Mouse (Mus musculus): Measurements from ENCODE around the gene Gna13. TPM values are rescaled to one million over a fixed set of nuclear protein-coding genes. Genes with fewer than 3 reads are reported as not detected.

Gene Gna13
- polyA plus RNA-seq, 1 experiment from 2014 or later: 32.7 TPM

GRCm38 (mm10) chr11:109353391-109354235 lies 9.0 kb upstream of the Gna13 start:
- H3K4me2 ChIP-seq (replicated peaks): 0 out of 2 replicates have a peak overlapping the region, but pooled peaks have one; percentile 3
- no peaks in the 10 kb centered on the region for H3K36me3 ChIP-seq
- no peaks in the 10 kb centered on the region for H3K9me3 ChIP-seq
- H3K27ac ChIP-seq: peak overlapping the region; percentile 61
- no peaks in the 10 kb centered on the region for H3K27me3 ChIP-seq (replicated peaks)
- H3K9ac ChIP-seq: no peak overlapping the region
- ATAC-seq: no peak
- H3K4me1 ChIP-seq (replicated peaks): peaks cover 37% of the 10 kb centered on the region
- H3K4me3 ChIP-seq (replicated peaks): no peak overlapping the region
- WGBS: 28% methylated on average over 12 of the region's 12 CpGs

- no peaks in the 10 kb centered on the region for H3K27me3 ChIP-seq (replicated peaks)
- no peak overlapping the region for H3K9ac ChIP-seq
- H3K36me3 ChIP-seq: no peaks in the 10 kb centered on the region
- peak overlapping the region; percentile 61; the same call in 1 of the 2 replicates for H3K27ac ChIP-seq
- WGBS: 79% methylated on average over 6 of the region's 6 CpGs
- H3K4me2 ChIP-seq (replicated peaks): no peak overlapping the region
- peaks cover 35% of the 10 kb centered on the region for H3K4me1 ChIP-seq (replicated peaks)
- ATAC-seq: no peak
- H3K4me3 ChIP-seq (replicated peaks): no peak overlapping the region
- H3K9me3 ChIP-seq: no peaks in the 10 kb centered on the region
These were observed 8.4 kb upstream of the Gna13 start for GRCm38 (mm10) chr11:109354236-109354613.

GRCm38 (mm10) chr11:109355771-109356388 lies 6.8 kb upstream of the Gna13 start:
- WGBS: 45% methylated on average over 16 of the region's 16 CpGs
- H3K4me2 ChIP-seq (replicated peaks): 0 out of 2 replicates have a peak overlapping the region, but pooled peaks have one; percentile 6
- no peaks in the 10 kb centered on the region for H3K27me3 ChIP-seq (replicated peaks)
- H3K4me3 ChIP-seq (replicated peaks): no peak overlapping the region
- no peak for ATAC-seq
- no peaks in the 10 kb centered on the region for H3K9me3 ChIP-seq
- H3K4me1 ChIP-seq (replicated peaks): peaks cover 30% of the 10 kb centered on the region
- peak overlapping the region; percentile 54; the same call in 1 of the 2 replicates for H3K27ac ChIP-seq
- no peak overlapping the region for H3K9ac ChIP-seq
- no peaks in the 10 kb centered on the region for H3K36me3 ChIP-seq

- Histone ChIP-seq H3K27ac (0 out of 2 replicates have a peak overlapping the region, but pooled peaks have one; percentile 54), H3K4me3 (replicated peaks) (no peak overlapping the region), H3K36me3 (no peaks in the 10 kb centered on the region), H3K27me3 (replicated peaks) (no peaks in the 10 kb centered on the region), H3K4me2 (replicated peaks) (0 out of 2 replicates have a peak overlapping the region, but pooled peaks have one; percentile 2), H3K9me3 (no peaks in the 10 kb centered on the region), H3K9ac (no peak overlapping the region), H3K4me1 (replicated peaks) (peaks cover 40% of the 10 kb centered on the region)
- WGBS: 54% methylated on average over 5 of the region's 5 CpGs
- ATAC-seq: no peak
These were observed 5.5 kb upstream of the Gna13 start for GRCm38 (mm10) chr11:109357171-109357570.

GRCm38 (mm10) chr11:109358549-109358948 lies 4.1 kb upstream of the Gna13 start:
- Histone ChIP-seq H3K4me1 (replicated peaks) (peaks cover 37% of the 10 kb centered on the region), H3K4me3 (replicated peaks) (no peak overlapping the region), H3K9ac (no peak overlapping the region), H3K4me2 (replicated peaks) (no peak overlapping the region), H3K27ac (peak overlapping the region; percentile 59), H3K36me3 (no peaks in the 10 kb centered on the region), H3K9me3 (no peaks in the 10 kb centered on the region), H3K27me3 (replicated peaks) (no peaks in the 10 kb centered on the region)
- ATAC-seq: no peak
- WGBS: 42% methylated on average over 3 of the region's 3 CpGs

- 45% methylated on average over 13 of the region's 13 CpGs for WGBS
- Histone ChIP-seq H3K9ac (no peak overlapping the region), H3K27me3 (replicated peaks) (no peaks in the 10 kb centered on the region), H3K36me3 (no peaks in the 10 kb centered on the region), H3K27ac (peak overlapping the region; percentile 2; the same call in 1 of the 2 replicates), H3K9me3 (no peaks in the 10 kb centered on the region), H3K4me3 (replicated peaks) (no peak overlapping the region), H3K4me2 (replicated peaks) (peak overlapping the region; percentile 17; the same call in 1 of the 2 replicates), H3K4me1 (replicated peaks) (peaks cover 31% of the 10 kb centered on the region)
- no peak for ATAC-seq
These were observed 3.4 kb upstream of the Gna13 start for GRCm38 (mm10) chr11:109359043-109359752.

- Histone ChIP-seq H3K9me3 (no peaks in the 10 kb centered on the region), H3K9ac (no peak overlapping the region), H3K27ac (no peak overlapping the region), H3K4me1 (replicated peaks) (peaks cover 36% of the 10 kb centered on the region), H3K36me3 (no peaks in the 10 kb centered on the region), H3K4me3 (replicated peaks) (no peak overlapping the region), H3K27me3 (replicated peaks) (no peaks in the 10 kb centered on the region), H3K4me2 (replicated peaks) (no peak overlapping the region)
- no peak for ATAC-seq
- WGBS: 79% methylated on average over 6 of the region's 6 CpGs
These were observed 2.5 kb upstream of the Gna13 start for GRCm38 (mm10) chr11:109360102-109360501.

GRCm38 (mm10) chr11:109360581-109361040 lies 2.0 kb upstream of the Gna13 start:
- Histone ChIP-seq H3K9ac (no peak overlapping the region), H3K27ac (no peak overlapping the region), H3K9me3 (no peaks in the 10 kb centered on the region), H3K36me3 (no peaks in the 10 kb centered on the region), H3K4me1 (replicated peaks) (peaks cover 39% of the 10 kb centered on the region), H3K27me3 (replicated peaks) (no peaks in the 10 kb centered on the region), H3K4me3 (replicated peaks) (no peak overlapping the region), H3K4me2 (replicated peaks) (no peak overlapping the region)
- WGBS: 61% methylated on average over 12 of the region's 12 CpGs
- ATAC-seq: no peak

- H3K36me3 ChIP-seq: no peaks in the 10 kb centered on the region
- H3K4me3 ChIP-seq (replicated peaks): no peak overlapping the region
- 73% methylated on average over 7 of the region's 7 CpGs for WGBS
- H3K27me3 ChIP-seq (replicated peaks): no peaks in the 10 kb centered on the region
- H3K4me2 ChIP-seq (replicated peaks): peak overlapping the region; percentile 59; the same call in 1 of the 2 replicates
- H3K9me3 ChIP-seq: no peaks in the 10 kb centered on the region
- peak overlapping the region; percentile 68; the same call in 1 of the 2 replicates for H3K9ac ChIP-seq
- no peak overlapping the region for H3K27ac ChIP-seq
- H3K4me1 ChIP-seq (replicated peaks): peaks cover 35% of the 10 kb centered on the region
- no peak for ATAC-seq
These were observed 1.4 kb upstream of the Gna13 start for GRCm38 (mm10) chr11:109361241-109361630.

- Histone ChIP-seq H3K9me3 (no peaks in the 10 kb centered on the region), H3K4me1 (replicated peaks) (peaks cover 32% of the 10 kb centered on the region), H3K27me3 (replicated peaks) (no peaks in the 10 kb centered on the region), H3K36me3 (no peaks in the 10 kb centered on the region), H3K27ac (peak overlapping the region; percentile 90), H3K4me2 (replicated peaks) (peak overlapping the region; percentile 59), H3K9ac (peak overlapping the region; percentile 68), H3K4me3 (replicated peaks) (peak overlapping the region; percentile 85)
- WGBS: 9% methylated on average over 27 of the region's 27 CpGs
- peak; percentile 11; the same call in 1 of the 2 replicates for ATAC-seq
These were observed 784 bp upstream of the Gna13 start for GRCm38 (mm10) chr11:109361631-109362462.

Measured in intestine, embryonic 15.5 days (tissue).